In the genomic region with DNA sequence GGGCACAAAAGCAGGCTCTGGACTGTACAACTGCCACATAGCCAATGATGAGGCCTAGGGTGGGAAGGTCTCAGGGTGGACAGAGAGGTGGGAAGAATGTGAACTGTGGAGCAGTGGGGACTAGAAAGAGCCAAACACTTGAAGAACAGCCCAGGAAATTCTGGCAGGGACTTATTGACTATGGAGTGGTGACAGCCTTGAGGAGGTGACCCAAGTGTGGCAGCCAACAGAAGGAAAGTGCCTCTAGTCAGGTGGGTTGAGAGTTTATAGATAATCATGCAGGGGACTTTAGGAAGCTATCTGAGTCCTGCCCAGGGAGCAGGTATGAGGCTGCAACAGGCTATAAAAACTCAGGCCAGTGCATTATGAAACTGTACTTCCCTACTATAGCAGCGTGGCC, we compare ENCODE assay signal across 28 mouse cellular contexts. TPM values are rescaled to one million over a fixed set of nuclear protein-coding genes. Genes with fewer than 3 reads are reported as not detected.
DNase-seq lines count a peak whose midpoint lies in the region; ATAC-seq and TF ChIP-seq lines count a peak whose summit lies in the region.
"Had no signal": no experiment of that assay in that cellular context is flagged by ENCODE, and none has a peak within 500 bp of the region (broad histone marks: within the 10 kb centered on the region; RNA-seq: fewer than 3 reads in every experiment).

No protein-coding gene starts in this region.

- no peak overlapping the region for H3K4me2 ChIP-seq in heart, embryonic 12.5 days
- H3K4me2 ChIP-seq: forebrain, embryonic 15.5 days; kidney, embryonic 15.5 days; limb, embryonic 15.5 days; lung, embryonic 14.5 days; stomach, embryonic 15.5 days had no signal

- no peaks in the 10 kb centered on the region; the same call in 1 of the 2 replicates for H3K27me3 ChIP-seq in heart, embryonic 12.5 days (replicated peaks)
- H3K27me3 ChIP-seq: CH12.LX; forebrain, embryonic 15.5 days; kidney, embryonic 15.5 days; limb, embryonic 15.5 days; stomach, embryonic 15.5 days had no signal

- H3K9ac ChIP-seq in heart, embryonic 12.5 days, result no peak overlapping the region
- H3K9ac ChIP-seq: forebrain, embryonic 15.5 days; kidney, embryonic 15.5 days; limb, embryonic 15.5 days; liver, embryonic 14.5 days; lung, embryonic 14.5 days; stomach, embryonic 15.5 days had no signal

- intact Hi-C loops in left cerebral cortex, adult 2 months (cut with DNase I), result no loop called here
- intact Hi-C loops in heart, postnatal 10 days (cut with DNase I), result loop anchor here (1.0 to 5.0 kb wide), 5 partner anchors 33 to 591 kb away; no protein-coding TSS in a partner anchor

- H3K9me3 ChIP-seq in heart, embryonic 12.5 days (replicated peaks), result no peaks in the 10 kb centered on the region
- H3K9me3 ChIP-seq: embryonic facial prominence, embryonic 10.5 days; forebrain, embryonic 15.5 days; G1E; hindbrain, embryonic 10.5 days; kidney, embryonic 15.5 days; limb, embryonic 15.5 days; stomach, embryonic 15.5 days had no signal

- H3K4me1 ChIP-seq in heart, embryonic 12.5 days (replicated peaks), result peaks cover 37% of the 10 kb centered on the region
- H3K4me1 ChIP-seq: forebrain, embryonic 15.5 days; megakaryocyte, embryonic 14.5 days; stomach, embryonic 15.5 days had no signal

- no peaks in the 10 kb centered on the region for H3K36me3 ChIP-seq in heart, embryonic 12.5 days
- H3K36me3 ChIP-seq: embryonic facial prominence, embryonic 10.5 days; forebrain, embryonic 15.5 days; G1E; hindbrain, embryonic 10.5 days; kidney, embryonic 15.5 days; limb, embryonic 15.5 days; stomach, embryonic 15.5 days had no signal

- H3K4me3 ChIP-seq in left cerebral cortex, adult 2 months, result no peak overlapping the region
- H3K4me3 ChIP-seq in heart, embryonic 12.5 days, result no peak overlapping the region
- H3K4me3 ChIP-seq: embryonic facial prominence, embryonic 10.5 days; forebrain, embryonic 15.5 days; hindbrain, embryonic 10.5 days; kidney, embryonic 15.5 days; limb, embryonic 15.5 days; megakaryocyte, embryonic 14.5 days; stomach, embryonic 15.5 days had no signal

- TF ChIP-seq CTCF in left cerebral cortex, adult 2 months (IDR thresholded peaks at IDR 0.05), result no peak

- WGBS in heart, embryonic 12.5 days, result 50% methylated on average over 1 of the region's 1 CpGs

- peak; percentile 57 for ATAC-seq in heart, embryonic 12.5 days (ENCODE audit: insufficient number of reproducible peaks, low FRiP score)
- ATAC-seq: forebrain, embryonic 15.5 days; hindbrain, embryonic 16.5 days; intestine, embryonic 16.5 days had no signal

- peak overlapping the region; percentile 76; the same call in 1 of the 2 replicates for H3K27ac ChIP-seq in left cerebral cortex, adult 2 months
- H3K27ac ChIP-seq in heart, embryonic 12.5 days (ENCODE audit: poor library complexity, severe bottlenecking), result peak overlapping the region; percentile 76
- H3K27ac ChIP-seq: embryonic facial prominence, embryonic 10.5 days; forebrain, embryonic 15.5 days; hindbrain, embryonic 10.5 days; kidney, embryonic 15.5 days; limb, embryonic 15.5 days; liver, embryonic 14.5 days; stomach, embryonic 15.5 days had no signal

- no peak for DNase-seq in left cerebral cortex, adult 2 months (ENCODE audit: extremely low spot score in 1 of 2, low spot score in 2 of 2)
- no peak for DNase-seq in left cerebral cortex, adult 11 months (ENCODE audit: low spot score)
- peak; percentile 89 to 91 for DNase-seq in heart, postnatal 10 days
- DNase-seq in adrenal gland, postnatal 25 days, result no peak
- DNase-seq in B cell, adult 2 months, result no peak
- DNase-seq in embryo, embryonic 10.5 days (ENCODE audit: low spot score), result no peak
- DNase-seq in Muller cell, postnatal 12 days (ENCODE audit: inconsistent ontology term), result no peak
- DNase-seq: gastrocnemius, postnatal 14 days; kidney, postnatal 36 days; left cerebral cortex, postnatal 4 days; lung, embryonic 14.5 days; lung, postnatal 36 days; midbrain, embryonic 14.5 days; thymus, adult 18-20 months; thymus, postnatal 36 days had no signal

RNA-seq across cellular contexts. Expression of gene Gatb, which starts 55.8 kb away (rescaled TPM):
- 10 to 100 TPM; 20.4 to 20.6 TPM for total RNA-seq in left cerebral cortex, adult 2 months (2021)
- polyA plus RNA-seq in heart, embryonic 12.5 days (2016; fragmentation: Nextera tagmentation; extraction: Ambion mirVana), result 37.4 and 41.4 TPM in 2 replicates
- total RNA-seq in heart, postnatal 10 days (2021), result 10 to 100 TPM; 25.4 to 27.8 TPM
- 37.2 and 48.3 TPM in 2 replicates for total RNA-seq in adrenal gland, postnatal 25 days (2021)

Comparison
In these comparisons a context has a peak if more than half of its experiments do, and no peak if none do; other contexts are left out.
1. DNase-seq: peak in heart, postnatal 10 days (2 of 2); none in left cerebral cortex, adult 2 months (0 of 2), left cerebral cortex, adult 11 months (single experiment), adrenal gland, postnatal 25 days (single experiment), B cell, adult 2 months (0 of 2), embryo, embryonic 10.5 days (single experiment) and Muller cell, postnatal 12 days (single experiment).